ENCODE assay signal across 17 mouse cellular contexts in the genomic region with DNA sequence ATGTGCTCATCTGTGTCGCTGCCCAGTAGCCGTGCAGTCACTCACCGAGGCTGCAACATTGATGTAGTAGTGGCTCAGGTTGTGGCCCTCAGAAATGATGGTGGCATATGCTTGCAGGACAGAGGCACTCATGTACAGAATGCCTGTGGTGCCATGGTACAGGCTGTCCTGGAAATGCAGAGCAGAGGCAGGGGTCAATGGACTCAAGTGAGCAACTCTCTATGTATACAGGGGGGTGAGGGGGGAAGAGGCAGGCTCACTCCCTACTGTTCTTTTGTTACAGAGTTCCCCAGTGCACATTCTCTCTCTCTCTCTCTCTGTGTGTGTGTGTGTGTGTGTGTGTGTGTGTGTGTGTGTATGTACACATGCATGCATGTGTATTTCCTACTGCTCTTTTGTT. TPM values are rescaled to one million over a fixed set of nuclear protein-coding genes. Genes with fewer than 3 reads are reported as not detected.
"Had no signal": no experiment of that assay in that cellular context is flagged by ENCODE, and none has a peak within 500 bp of the region (broad histone marks: within the 10 kb centered on the region; RNA-seq: fewer than 3 reads in every experiment).

No protein-coding gene starts in this region.

- H3K4me1 ChIP-seq: neural tube, embryonic 12.5 days; neural tube, embryonic 13.5 days; neural tube, embryonic 15.5 days; stomach, embryonic 15.5 days had no signal

- H3K36me3 ChIP-seq: neural tube, embryonic 12.5 days; neural tube, embryonic 13.5 days; neural tube, embryonic 15.5 days; stomach, embryonic 15.5 days had no signal

- H3K27ac ChIP-seq: neural tube, embryonic 12.5 days; neural tube, embryonic 13.5 days; neural tube, embryonic 15.5 days; stomach, embryonic 15.5 days; stomach, postnatal 0 days had no signal

- H3K9me3 ChIP-seq: neural tube, embryonic 12.5 days; neural tube, embryonic 13.5 days; neural tube, embryonic 15.5 days; stomach, embryonic 15.5 days had no signal

- H3K27me3 ChIP-seq: neural tube, embryonic 12.5 days; neural tube, embryonic 13.5 days; neural tube, embryonic 15.5 days; stomach, embryonic 15.5 days had no signal

- H3K4me3 ChIP-seq: neural tube, embryonic 12.5 days; neural tube, embryonic 13.5 days; neural tube, embryonic 15.5 days; stomach, embryonic 15.5 days had no signal

- H3K4me2 ChIP-seq: neural tube, embryonic 12.5 days; neural tube, embryonic 13.5 days; neural tube, embryonic 15.5 days; stomach, embryonic 15.5 days had no signal

- DNase-seq: right cerebral cortex, adult 18-20 months; right cerebral cortex, postnatal 14 days; right cerebral cortex, postnatal 25 days; right cerebral cortex, postnatal 4 days; spleen, adult 18-20 months; thymus, adult 18-20 months; thymus, adult 2 months; thymus, postnatal 14 days; thymus, postnatal 25 days; thymus, postnatal 36 days; thymus, postnatal 4 days had no signal

- H3K9ac ChIP-seq: neural tube, embryonic 12.5 days; neural tube, embryonic 13.5 days; neural tube, embryonic 15.5 days; stomach, embryonic 15.5 days had no signal

RNA-seq across cellular contexts. Expression of a gene that starts 20.9 kb away (rescaled TPM):
- total RNA-seq: neutrophil, adult 5-6 weeks had no signal
